Mouse (Mus musculus) cerebellum, adult 9-11 months (tissue): ENCODE measurements at regions not wholly inside any gene's neighbourhood (a gene's known extent, or its start where the extent isn't known, plus 50 kb on each side); places are given as distances from the start of the nearest gene placed in this dataset.

ENCODE experiments used
- DNase-seq: peaks from one replicate; pipeline ENCODE4 v3.0.0; 2022

DNA sequence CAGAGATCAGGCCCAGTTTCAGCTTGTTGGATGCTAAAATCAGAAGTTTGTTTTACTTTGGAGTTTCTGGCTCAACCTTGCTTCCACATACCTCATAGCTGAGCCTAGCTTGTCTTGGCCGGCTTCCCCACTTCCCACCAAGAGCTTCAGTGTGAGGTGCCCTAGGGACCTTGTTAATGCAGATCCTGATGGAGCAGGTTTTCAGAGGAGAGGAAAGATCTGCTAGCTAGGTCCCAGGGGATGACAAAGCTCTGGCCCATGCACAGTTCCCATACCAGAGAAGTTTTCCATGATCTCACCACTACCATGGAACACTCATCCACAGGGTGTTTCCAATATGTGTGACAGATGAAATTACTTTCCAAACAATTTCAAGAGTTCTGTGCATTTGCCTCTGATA is 131.9 kb upstream of the Stac start:
- DNase-seq, result no peak

DNA sequence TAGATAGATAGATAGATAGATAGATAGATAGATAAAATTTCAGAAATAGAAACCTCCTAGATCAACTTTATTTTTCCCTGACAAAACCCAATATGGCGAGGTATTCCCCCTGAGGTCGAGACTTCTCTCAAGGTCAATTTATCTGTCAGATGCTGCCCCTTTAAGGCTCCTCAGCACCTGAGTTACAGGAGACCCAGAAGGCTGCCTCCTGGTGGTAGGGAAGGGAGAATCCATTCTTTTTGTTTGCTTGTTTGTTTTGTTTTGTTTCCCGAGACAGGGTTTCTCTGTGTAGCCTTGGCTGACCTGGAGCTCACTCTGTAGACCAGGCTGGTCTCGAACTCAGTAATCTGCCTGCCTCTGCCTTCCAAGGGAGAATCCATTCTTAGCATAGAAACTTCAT is 127.3 kb upstream of the Stac start:
- DNase-seq, result no peak

DNA sequence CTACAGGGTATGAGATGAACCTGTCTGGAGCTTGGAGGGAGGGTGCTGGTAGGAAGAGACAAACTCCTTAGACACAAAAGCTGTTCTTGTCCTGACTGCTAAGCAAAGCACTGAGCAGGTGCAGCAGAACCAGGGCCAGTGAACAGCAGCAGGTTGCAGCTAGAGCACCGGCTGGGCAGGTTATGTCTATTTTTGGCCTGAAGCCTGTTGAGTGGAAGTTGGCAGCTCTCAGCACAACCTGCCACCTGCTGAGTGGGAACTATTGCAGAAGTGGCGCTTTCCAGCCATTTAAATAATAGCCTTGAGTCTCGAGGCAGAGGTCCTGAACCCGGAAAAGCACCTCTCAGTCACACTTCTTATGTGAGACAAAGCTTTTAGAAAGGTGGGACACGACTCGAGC is 114.8 kb upstream of the Stac start:
- peak; percentile 50 for DNase-seq

DNA sequence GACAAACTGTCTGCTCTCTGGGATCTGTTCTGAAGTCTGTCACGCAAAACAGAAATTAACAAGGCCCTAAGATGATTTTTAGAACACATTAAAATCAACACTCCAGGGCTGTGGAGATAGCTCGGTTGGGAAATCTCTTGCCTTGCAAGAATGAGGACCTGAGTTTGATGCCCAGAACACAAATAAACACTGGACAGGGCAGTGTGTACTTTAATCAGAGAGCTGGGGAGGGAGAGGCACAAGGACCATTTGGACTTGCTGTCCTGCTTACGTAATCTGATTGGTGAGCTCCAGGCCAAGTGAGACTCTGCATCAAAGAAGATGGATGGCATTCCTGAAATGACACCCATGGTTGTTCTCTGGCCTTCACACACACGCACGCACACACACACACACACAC is 111.2 kb upstream of the Stac start:
- DNase-seq, result no peak

DNA sequence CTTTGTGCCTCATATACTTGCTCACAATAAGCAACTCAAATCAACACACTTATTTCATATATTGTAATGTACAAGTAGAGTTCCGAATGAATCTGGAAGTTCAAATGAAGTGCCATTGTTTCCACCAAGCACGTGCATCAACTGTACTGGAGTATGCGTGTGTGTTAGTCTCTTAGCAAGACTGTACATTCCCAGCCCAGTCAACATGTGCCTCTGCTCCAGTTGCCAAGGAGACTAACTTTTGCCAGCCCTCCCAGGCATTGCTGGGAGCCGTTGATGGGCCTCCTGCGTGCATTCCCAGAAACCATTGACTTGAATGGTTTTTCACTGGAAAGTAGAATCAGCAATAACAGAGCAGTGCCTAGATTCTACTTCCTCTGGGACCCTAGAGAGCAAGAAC is 110.7 kb upstream of the Stac start:
- no peak for DNase-seq

DNA sequence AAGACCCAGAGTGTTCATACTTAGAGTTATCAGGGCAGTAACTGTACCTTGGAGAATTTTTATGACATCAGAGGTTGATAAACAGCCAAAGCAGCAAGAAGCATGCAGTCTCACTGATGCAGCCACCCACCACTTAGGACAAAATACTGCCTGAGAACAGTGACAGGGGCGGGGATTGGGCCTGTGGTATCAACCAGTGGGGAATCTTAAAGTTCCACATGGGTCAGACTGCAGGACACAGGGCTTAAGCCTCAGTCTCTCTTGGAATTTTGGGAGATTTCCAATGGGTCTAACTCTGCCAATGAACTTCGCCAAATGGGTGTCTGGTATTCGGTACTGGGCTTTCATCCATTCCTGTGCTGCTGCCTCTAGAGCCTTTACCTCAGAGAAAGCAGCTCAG is 88.8 kb upstream of the Stac start:
- DNase-seq, result no peak

DNA sequence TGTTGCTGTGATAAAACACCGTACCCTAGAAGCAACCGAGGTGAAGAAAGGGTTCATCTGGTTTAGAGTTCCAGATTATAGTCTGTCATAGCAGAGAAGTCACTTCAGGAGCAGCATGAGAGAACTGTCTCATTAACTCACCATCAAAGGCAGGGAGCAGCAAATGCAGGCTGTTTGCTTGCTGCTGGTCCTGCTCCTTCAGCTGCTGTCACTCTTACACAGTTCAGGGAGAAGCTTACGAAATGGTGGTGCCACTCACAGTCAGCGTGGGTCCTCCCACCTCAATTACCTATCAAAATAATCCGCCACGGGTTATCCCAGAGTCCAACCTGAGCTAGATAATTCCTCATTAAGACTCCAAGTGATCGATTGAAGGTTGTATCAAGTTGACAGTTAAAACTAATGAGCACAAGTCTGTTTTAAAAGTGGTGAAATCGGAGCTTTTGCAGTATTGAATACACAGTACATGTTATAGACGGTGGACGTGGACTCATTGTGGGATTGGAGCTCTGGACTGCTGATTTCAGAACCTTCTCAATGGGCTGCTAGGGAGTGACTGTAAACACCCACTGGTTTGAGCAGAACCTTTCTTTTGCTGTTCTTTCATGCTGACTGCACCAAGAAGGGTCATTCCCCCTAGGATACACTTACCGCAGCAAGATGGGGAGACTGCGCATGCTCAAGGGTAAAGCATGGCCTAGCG is 87.4 kb upstream of the Stac start:
- no peak for DNase-seq

DNA sequence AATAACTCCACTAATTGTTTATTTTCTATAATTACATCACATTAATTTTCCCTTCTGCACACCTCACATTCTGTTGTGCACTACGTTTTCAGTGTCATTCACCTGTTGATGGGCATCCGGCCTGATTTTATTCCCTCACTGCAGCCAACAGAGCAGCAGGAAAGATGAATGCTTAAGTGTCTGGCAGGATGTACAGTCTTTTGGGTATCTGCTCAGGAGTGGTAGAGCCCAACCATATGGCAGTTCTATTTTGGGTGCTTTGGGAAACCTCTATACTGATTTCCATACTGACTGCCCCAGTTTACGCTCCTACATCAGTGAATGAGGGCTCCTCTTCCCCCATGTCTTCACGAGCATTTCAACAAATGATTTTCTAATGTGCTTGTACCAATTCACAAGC is 84.1 kb upstream of the Stac start:
- peak; percentile 3 for DNase-seq

DNA sequence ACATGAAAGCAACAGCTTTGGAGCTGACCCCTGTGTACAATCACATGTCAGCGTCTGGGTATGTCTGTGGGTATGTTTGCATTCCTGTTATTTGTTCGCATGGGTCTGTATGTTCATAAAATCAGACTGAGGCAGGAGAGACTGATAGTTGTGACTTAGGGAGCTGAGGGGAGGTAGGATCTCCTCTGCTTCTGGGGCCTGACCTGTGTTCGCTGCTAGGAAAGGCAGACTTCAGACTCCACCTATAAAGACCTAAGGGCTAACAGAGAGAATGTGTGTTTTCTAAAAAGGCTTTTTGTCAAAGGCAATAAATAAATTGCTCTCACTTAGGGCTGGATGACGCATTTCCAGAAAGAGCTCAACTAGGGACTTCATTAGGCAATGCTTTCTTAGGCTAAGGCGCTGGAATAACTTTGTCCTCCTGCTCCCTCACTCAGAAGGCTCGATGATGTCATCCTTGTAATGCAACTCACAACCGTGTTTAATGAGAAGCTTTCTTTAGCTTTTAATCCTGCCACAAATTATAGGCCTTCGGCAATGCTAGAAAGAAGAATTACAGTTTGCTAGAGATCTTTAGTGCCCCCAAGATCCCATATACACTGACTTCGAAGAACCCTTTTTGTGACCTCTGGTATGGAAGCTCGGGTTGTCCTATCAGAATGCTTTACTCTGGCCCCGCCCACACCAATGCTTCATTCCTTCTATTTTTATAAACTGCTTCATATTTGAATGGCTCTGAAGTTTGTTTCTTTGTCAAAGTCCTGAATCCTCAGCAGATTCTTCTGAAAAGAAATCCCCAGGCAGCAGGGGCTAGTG is 72.7 kb upstream of the Stac start:
- DNase-seq, result no peak

DNA sequence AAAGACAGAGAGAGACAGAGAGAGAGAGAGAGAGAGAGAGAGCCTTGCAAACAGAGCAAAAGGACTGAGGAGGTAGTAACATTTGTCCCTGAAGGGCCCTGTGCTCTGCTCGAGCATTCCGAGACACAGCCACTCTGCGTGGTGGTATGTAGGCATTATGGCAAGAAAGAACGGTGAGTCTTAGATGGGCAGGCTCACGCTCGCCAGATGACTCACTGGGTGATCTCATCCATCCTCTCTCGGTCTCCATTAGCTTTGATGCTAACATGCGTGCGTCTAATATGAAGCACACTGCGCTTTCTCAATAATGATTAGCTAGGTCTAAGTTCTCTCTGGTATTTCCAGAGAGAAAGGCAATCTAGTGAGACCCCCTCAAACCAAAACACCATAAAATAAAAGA is 65.1 kb upstream of the Stac start:
- DNase-seq, result no peak

DNA sequence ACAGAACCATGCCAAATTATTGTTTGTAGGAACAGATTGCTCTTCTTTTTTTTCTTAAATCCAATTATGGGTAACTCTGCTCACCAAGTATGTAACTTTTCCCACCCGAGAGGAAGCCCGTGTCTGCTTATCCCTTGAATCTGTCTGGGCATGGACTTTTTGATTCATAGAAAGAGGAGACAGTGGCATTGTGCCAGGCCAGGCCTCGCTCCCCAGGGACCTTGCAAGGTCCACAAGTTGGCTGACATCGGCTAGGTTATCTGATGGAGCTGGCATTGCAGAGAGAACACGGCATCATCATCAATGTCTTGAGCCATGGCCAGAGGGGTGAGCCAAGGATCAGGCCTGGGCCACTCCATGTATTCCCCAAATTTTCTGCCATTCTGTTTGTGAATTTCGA is 56.0 kb upstream of the Stac start:
- DNase-seq, result no peak

DNA sequence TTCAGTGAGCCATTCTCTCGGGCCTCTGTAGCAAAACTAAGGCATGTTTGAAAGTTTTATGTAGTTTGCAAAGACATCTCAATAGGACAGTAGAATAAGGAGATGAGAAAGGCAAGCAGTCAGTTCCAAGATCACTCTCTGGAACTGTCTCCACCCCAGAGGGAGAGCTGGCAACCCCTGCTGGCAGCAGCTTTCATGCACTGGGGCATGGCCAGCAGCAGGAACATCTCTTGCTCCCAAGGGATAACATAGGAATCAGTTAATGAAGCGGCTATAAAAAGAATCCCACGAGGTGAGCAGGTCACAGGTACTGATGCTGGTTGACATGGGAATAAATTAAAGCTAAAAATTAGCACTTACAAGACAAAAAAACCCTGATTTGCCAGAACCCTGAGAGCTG is 55.1 kb upstream of the Stac start:
- DNase-seq, result no peak
